Mouse (Mus musculus): Measurements from ENCODE around the gene Asdurf.

DNA sequence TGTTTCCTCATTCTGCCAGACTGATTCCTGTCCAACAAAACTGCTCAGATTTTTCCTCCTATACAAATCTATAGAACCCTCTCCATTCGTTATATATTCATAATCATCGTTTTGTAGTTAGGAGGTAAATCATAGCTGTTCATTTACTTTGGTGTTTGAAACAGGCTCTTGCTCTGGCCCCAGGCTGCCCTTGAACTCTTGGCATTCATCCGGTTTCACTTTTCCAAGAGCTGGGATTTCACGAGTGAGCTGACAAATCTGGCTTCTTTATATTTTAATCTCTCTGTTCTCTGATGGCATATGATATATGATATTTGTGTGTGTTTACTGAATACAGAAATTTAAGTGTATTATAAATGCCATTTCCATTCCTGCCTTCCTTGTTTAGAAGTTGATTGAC, 51.9 kb downstream of the Asdurf start:
- TF ChIP-seq POLR2A (IDR thresholded peaks at IDR 0.05; ENCODE audit: insufficient read depth, low read length) (no peak), CTCF (IDR thresholded peaks at IDR 0.05; ENCODE audit: low read depth, low read length) (no peak)
